Mouse (Mus musculus) heart, postnatal 14 days (tissue): ENCODE results near the gene A630095N17Rik. TPM values are rescaled to one million over a fixed set of nuclear protein-coding genes. Genes with fewer than 3 reads are reported as not detected.
A peak's percentile ranks its signal among the peaks of the same experiment; 100 is the strongest.

Experiments
- DNase-seq, 2 experiments: peaks; one replicate each; pipeline ENCODE4 v3.0.0; 2021 to 2022
- intact Hi-C: fragments of 180-260 bp; cut with DNase I; formaldehyde crosslinking; loops from one replicate; pipeline ENCODE4 v1.15.1; 2025
- microRNA-seq, 2 experiments: library from miRNA; unstranded; fragments of <30 nt; microRNA quantifications; one replicate each; pipeline ENCODE4 v1.2.0; 2021 to 2022
- total RNA-seq, 2 experiments: library from RNA; stranded (reverse); gene quantifications; 2 replicates each; pipeline ENCODE4 v1.2.3; 2021

A630095N17Rik gene
- total RNA-seq, 2 experiments from 2014 or later = not detected

- DNase-seq = no peak
- intact Hi-C loops = loop anchor here (5.0 kb wide), 1 partner anchor 71 kb away; no protein-coding TSS in a partner anchor
These were observed 50.5 kb downstream of the A630095N17Rik start for GRCm38 (mm10) chr1:75181377-75181870.

GRCm38 (mm10) chr1:75180741-75181140 is 51.2 kb downstream of the A630095N17Rik start:
- intact Hi-C loops = loop anchor here (5.0 kb wide), 1 partner anchor 72 kb away; no protein-coding TSS in a partner anchor
- DNase-seq = no peak

- intact Hi-C loops = loop anchor here (5.0 kb wide), 1 partner anchor 72 kb away; no protein-coding TSS in a partner anchor
- DNase-seq = peak; percentile 82 to 87
These were observed 51.8 kb downstream of the A630095N17Rik start, which contains the start of gene Abcb6 for GRCm38 (mm10) chr1:75180105-75180590. Gene Abcb6 (minus strand): TSS chr1:75180392.

- intact Hi-C loops = loop anchor here (5.0 kb wide), 1 partner anchor 73 kb away; no protein-coding TSS in a partner anchor
- DNase-seq = peak; percentile 47 to 49
These were observed 52.4 kb downstream of the A630095N17Rik start for GRCm38 (mm10) chr1:75179334-75180104.

Small RNA genes within 50 kb of the gene (microRNA-seq; reads per million reads assigned to microRNA genes)
- 0 reads per million in 2 experiments for gene Gm27943

Other genes starting within 250 kb of the A630095N17Rik start
- 1 to 10 TPM; 2.6 to 4.0 TPM for gene Nhej1, start 106.9 kb downstream of the A630095N17Rik start, total RNA-seq
- 1 to 10 TPM in 1 of 2 experiments, under 1 TPM in 1; 0.78 to 1.0 TPM for gene Slc23a3, start 98.2 kb downstream of the A630095N17Rik start, total RNA-seq
- 10 to 100 TPM; 28.7 to 29.2 TPM for gene Cnppd1, start 89.4 kb downstream of the A630095N17Rik start, total RNA-seq
- 10 to 100 TPM; 23.9 to 27.4 TPM for gene Retreg2, start 89.3 kb downstream of the A630095N17Rik start, total RNA-seq
- gene Zfand2b, start 63.5 kb downstream of the A630095N17Rik start, total RNA-seq = 10 to 100 TPM; 16.0 to 16.7 TPM
- 10 to 100 TPM; 25.7 to 26.4 TPM for gene Abcb6, start 51.7 kb downstream of the A630095N17Rik start, total RNA-seq
- gene Ankzf1, start 40.0 kb downstream of the A630095N17Rik start, total RNA-seq = 10 to 100 TPM; 13.5 to 13.6 TPM
- 10 to 100 TPM; 61.1 to 68.8 TPM for gene Atg9a, start 39.9 kb downstream of the A630095N17Rik start, total RNA-seq
- 1 to 10 TPM; 5.2 to 6.7 TPM for gene Glb1l, start 21.3 kb downstream of the A630095N17Rik start, total RNA-seq
- 10 to 100 TPM; 55.9 to 58.1 TPM for gene Stk16, start 21.3 kb downstream of the A630095N17Rik start, total RNA-seq
- 100 to 1,000 TPM; 546 to 642 TPM for gene Tuba4a, start 12.2 kb downstream of the A630095N17Rik start, total RNA-seq
- gene Dnajb2, start 4.3 kb upstream of the A630095N17Rik start, total RNA-seq = 10 to 100 TPM; 66.4 to 74.6 TPM
- gene Ptprn, start 32.4 kb upstream of the A630095N17Rik start, total RNA-seq = under 1 TPM; 0.44 to 0.60 TPM
- gene Resp18, start 46.3 kb upstream of the A630095N17Rik start, total RNA-seq = not detected
- gene Dnpep, start 85.9 kb upstream of the A630095N17Rik start, total RNA-seq = 10 to 100 TPM; 85.6 to 88.5 TPM
- 1,000 to 10,000 TPM; 1,039 to 1,057 TPM for gene Des, start 128.2 kb upstream of the A630095N17Rik start, total RNA-seq
- gene Speg, start 143.2 kb upstream of the A630095N17Rik start, total RNA-seq = 100 to 1,000 TPM; 125 to 126 TPM
- gene Gmppa, start 203.8 kb upstream of the A630095N17Rik start, total RNA-seq = 10 to 100 TPM; 32.3 to 32.5 TPM
- not detected for gene Asic4, start 218.3 kb upstream of the A630095N17Rik start, total RNA-seq
- 10 to 100 TPM; 29.5 to 30.1 TPM for gene Chpf, start 247.2 kb upstream of the A630095N17Rik start, total RNA-seq
- under 1 TPM; 0.26 to 0.88 TPM for gene Tmem198, start 247.4 kb upstream of the A630095N17Rik start, total RNA-seq